Mouse (Mus musculus) lung, postnatal 36 days (tissue): Measurements from ENCODE around the gene Esam.

Experiments
- DNase-seq: peaks from one replicate; pipeline ENCODE4 v3.0.0; 2022; ENCODE audit warnings: mixed read lengths

The Esam gene

GRCm38 (mm10) chr9:37556366-37556765 lies 28.5 kb downstream of the Esam start:
- no peak for DNase-seq

- DNase-seq = no peak
These were observed 32.7 kb downstream of the Esam start for GRCm38 (mm10) chr9:37560617-37561016.

DNA sequence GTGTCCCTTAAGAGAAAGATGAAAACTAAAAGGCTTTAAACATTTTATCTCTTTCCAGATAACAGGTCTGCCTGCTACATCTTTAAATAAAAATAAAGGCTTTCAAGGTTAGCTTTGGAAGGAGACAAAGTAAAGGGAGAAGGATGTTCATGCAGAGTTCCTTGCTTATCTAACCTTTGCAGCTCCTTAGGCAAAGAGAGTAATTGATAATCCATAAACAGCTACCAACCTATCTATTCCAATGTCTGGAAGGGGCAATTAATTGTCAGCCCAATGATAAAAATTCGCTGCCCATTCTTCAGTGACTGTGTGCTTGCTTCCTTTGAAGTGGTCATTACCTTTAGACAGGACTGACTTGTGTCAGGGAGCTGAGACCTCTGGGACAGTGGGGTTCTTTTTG lies 35.9 kb downstream of the Esam start:
- no peak for DNase-seq

DNA sequence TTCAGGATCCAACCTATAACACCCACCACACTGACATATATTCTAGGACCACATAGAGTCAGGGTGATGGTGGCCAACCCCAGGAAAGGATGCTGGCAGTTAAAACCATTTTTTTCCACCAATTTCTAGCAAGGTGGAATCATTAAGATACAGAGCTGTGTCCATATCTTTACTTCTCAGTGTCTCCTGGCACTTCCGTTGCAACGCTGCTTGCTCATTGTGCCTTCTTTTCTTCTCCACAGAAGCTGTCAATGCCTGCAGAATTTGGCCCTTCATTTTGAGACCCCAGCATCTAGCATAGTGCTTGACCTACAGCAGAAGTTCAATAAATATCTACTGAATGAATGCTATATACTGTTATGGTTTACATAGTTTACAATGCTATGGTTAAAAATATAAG lies 39.1 kb downstream of the Esam start:
- no peak for DNase-seq

DNA sequence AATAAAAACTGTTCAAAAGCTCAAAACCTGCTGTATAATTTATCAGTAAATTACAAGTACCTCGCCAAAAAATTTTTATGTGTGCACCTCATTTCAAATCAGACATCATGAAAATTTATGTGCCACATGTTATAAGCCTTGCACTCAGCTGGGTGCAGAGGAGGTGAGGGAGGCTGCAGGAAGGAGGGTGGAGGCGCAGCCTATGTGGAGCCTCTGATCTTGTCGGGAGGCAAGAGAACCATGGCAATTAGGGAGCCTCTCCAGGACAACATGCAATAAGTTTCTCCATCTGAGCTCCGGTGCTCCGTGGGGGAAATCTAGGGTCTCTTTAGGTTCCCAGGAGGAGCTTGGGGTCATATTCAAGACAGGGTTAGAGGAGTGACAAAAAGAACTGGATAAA lies 39.6 kb downstream of the Esam start:
- no peak for DNase-seq

DNA sequence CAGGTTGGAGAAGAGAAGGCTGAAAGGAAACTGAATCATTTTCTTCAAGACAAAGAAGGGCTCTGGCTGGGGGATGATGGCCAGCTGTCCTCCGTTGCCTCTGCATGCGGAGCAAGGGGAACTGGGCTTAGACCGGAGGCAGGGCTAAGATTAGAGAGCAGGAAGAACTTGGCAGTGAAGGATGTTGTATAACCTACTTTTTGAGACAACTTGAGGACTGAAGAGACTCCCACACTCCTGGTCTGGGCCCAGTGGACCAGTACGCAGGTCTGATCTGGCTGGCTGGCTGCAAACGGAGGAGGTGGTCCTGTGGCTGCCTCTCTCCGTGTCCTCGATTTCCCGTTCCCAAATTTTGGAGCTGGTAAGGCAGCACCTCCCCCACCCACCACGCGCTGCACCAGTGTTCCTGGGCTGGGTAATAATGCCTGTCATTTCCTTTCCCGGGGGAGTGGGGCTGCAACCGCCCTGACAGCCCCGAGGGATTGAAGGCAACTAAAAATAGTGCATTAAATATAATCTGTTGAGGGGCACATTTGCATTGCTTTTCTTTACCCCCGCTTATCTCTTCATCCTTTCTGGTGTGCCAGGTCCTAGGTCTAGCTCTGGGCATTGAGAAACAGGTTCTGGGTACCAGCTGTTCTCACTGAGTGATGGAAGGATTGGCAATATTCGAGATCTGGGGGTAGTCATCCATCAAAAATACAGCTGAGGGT lies 40.2 kb downstream of the Esam start:
- DNase-seq = peak; percentile 31

DNA sequence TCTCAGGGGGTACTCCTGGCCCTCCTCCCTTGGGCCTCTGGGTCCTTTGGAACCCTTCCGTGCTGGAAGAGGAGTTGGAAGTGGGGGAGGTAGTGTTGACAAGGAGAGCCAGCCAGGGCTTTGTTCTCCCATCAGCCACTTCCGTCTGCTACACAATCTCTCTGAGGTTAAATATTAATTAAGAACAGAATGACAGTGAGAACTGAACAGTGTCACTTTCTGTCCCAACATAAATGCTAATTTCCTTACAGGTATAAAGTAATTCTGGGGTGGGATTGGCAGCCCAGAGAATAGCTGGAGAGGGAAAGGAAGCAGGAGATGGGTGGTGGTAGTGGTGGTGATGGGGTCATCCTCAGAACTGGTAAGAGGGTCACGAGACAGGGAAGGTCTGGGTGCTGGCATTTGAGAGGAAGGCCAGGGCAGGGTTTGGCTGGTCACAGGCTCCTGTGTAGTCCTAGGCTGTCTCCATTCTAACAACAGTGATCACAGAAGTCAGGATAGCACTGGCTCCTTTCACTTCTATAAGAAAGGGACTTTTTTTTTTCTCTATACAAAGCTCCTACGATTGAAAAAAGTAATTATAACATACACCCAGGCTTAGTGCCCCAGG lies 40.8 kb downstream of the Esam start:
- no peak for DNase-seq

DNA sequence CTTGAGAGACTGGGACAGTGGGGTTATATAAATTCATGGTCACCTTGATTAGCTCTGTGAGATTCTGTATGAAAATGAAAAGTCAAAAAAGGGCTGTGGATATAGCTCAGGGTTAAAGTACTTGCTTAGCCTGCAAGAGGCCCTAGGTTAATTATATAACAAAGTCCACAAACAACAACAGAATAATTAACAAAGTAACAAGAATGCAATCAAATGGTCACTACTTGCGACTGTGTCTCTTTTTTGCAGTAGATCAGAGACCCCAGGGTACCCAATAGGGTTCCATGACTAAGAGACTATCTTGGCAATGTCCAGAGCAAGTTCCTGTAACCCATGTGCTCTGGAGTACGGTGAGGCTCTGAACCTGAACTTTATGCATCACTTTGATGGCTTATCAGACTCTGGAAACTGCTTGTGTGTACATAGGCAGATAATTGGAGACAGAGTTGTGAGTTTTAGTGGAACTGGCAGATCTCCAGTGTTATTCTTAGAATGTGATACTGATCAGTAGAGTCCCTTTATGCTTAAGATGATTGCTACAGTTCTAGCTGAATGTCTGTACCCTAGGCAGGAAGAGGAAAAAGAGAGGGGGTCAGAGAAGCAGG lies 41.5 kb downstream of the Esam start:
- DNase-seq = no peak

- DNase-seq = no peak
These were observed 44.5 kb downstream of the Esam start for GRCm38 (mm10) chr9:37572204-37572876.

- no peak for DNase-seq
These were observed 48.6 kb downstream of the Esam start for GRCm38 (mm10) chr9:37576436-37576930.

DNA sequence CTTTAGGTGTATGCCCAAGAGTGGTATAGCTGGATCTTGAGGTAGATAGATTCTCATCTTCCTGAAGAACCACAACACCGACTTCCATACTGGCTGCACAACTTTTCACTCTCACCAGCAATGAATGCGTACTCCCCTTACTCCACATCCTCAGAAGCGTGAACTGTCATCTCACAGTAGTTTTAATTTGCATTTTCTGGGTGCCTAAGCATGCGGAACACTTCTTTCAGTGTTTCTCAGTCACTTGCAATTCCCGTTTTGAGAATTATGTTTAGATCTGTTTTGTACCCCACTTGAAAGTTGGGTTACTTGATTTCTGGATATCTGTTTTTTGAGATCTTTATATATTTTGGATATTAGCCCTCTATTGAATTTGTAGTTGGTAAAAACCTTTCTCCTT lies 55.7 kb downstream of the Esam start:
- no peak for DNase-seq

DNA sequence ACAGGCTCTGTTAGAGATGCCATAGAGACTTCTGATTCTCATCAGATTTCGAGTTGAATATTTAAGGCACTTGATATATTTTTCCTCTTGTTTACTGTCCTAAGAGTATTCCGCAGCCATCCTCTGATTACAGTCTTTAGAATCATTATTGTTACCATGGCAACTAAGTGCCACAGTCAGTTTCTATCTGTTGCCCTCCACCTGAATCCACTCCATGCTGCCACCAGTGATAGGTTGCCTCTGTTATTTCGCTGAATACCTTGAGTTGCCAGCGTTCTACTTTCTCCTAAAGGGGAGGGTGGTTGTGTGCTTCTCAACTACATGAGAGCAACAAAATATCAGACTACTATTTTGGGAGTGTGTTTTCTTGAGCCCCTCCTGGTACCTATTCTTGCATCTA lies 58.8 kb downstream of the Esam start:
- DNase-seq = no peak
